Mouse (Mus musculus): ENCODE measurements at regions not wholly inside any gene's neighbourhood (a gene's known extent, or its start where the extent isn't known, plus 50 kb on each side); places are given as distances from the start of the nearest gene placed in this dataset.

- H3K4me1 ChIP-seq (ENCODE audit: insufficient read depth), result no peaks in the 10 kb centered on the region
- no peak overlapping the region for H3K27ac ChIP-seq (ENCODE audit: low read depth)
- no peak overlapping the region for H3K4me3 ChIP-seq (ENCODE audit: low read depth, low read length)
- no peak overlapping the region for H3K4me2 ChIP-seq
- no peaks in the 10 kb centered on the region for H3K9me3 ChIP-seq (ENCODE audit: low read depth, low read length)
- no peaks in the 10 kb centered on the region for H3K27me3 ChIP-seq (ENCODE audit: insufficient read depth, low read length)
- no peak for ATAC-seq (ENCODE audit: insufficient read depth)
- 4% methylated on average over 5 of the region's 5 CpGs for WGBS
- H3K9ac ChIP-seq, result no peak overlapping the region
- peak; percentile 70 for TF ChIP-seq CTCF (IDR thresholded peaks at IDR 0.05; ENCODE audit: low read depth)
- DNase-seq, result peak; percentile 64
- H3K36me3 ChIP-seq (ENCODE audit: insufficient read depth), result no peaks in the 10 kb centered on the region
These were observed 589.7 kb downstream of the Defb40 start for GRCm38 (mm10) chr8:18388353-18388752.

- WGBS, result 17% methylated on average over 3 of the region's 3 CpGs
- Histone ChIP-seq H3K4me1 (ENCODE audit: insufficient read depth) (no peaks in the 10 kb centered on the region), H3K9me3 (ENCODE audit: low read depth, low read length) (no peaks in the 10 kb centered on the region), H3K27me3 (ENCODE audit: insufficient read depth, low read length) (no peaks in the 10 kb centered on the region), H3K36me3 (ENCODE audit: insufficient read depth) (no peaks in the 10 kb centered on the region), H3K27ac (ENCODE audit: low read depth) (no peak overlapping the region), H3K4me3 (ENCODE audit: low read depth, low read length) (no peak overlapping the region), H3K9ac (no peak overlapping the region), H3K4me2 (no peak overlapping the region)
- DNase-seq (no peak), ATAC-seq (ENCODE audit: insufficient read depth) (no peak)
- no peak for TF ChIP-seq CTCF (IDR thresholded peaks at IDR 0.05; ENCODE audit: low read depth)
These were observed 596.4 kb downstream of the Defb40 start for GRCm38 (mm10) chr8:18381615-18382178.

GRCm38 (mm10) chr8:18348716-18349115, 629.3 kb downstream of the Defb40 start:
- Histone ChIP-seq H3K36me3 (ENCODE audit: insufficient read depth) (no peaks in the 10 kb centered on the region), H3K4me1 (ENCODE audit: insufficient read depth) (no peaks in the 10 kb centered on the region), H3K4me2 (no peak overlapping the region), H3K9ac (no peak overlapping the region), H3K9me3 (ENCODE audit: low read depth, low read length) (no peaks in the 10 kb centered on the region), H3K27me3 (ENCODE audit: insufficient read depth, low read length) (no peaks in the 10 kb centered on the region), H3K27ac (ENCODE audit: low read depth) (no peak overlapping the region), H3K4me3 (ENCODE audit: low read depth, low read length) (no peak overlapping the region)
- DNase-seq (no peak), ATAC-seq (ENCODE audit: insufficient read depth) (no peak)
- WGBS, result 76% methylated on average over 4 of the region's 4 CpGs
- TF ChIP-seq CTCF (IDR thresholded peaks at IDR 0.05; ENCODE audit: low read depth), result no peak

- Histone ChIP-seq H3K4me2 (no peak overlapping the region), H3K9me3 (ENCODE audit: low read depth, low read length) (no peaks in the 10 kb centered on the region), H3K36me3 (ENCODE audit: insufficient read depth) (no peaks in the 10 kb centered on the region), H3K9ac (no peak overlapping the region), H3K4me3 (ENCODE audit: low read depth, low read length) (no peak overlapping the region), H3K27me3 (ENCODE audit: insufficient read depth, low read length) (no peaks in the 10 kb centered on the region), H3K4me1 (ENCODE audit: insufficient read depth) (no peaks in the 10 kb centered on the region), H3K27ac (ENCODE audit: low read depth) (no peak overlapping the region)
- ATAC-seq (ENCODE audit: insufficient read depth) (no peak), DNase-seq (no peak)
- 50% methylated on average over 4 of the region's 4 CpGs for WGBS
- TF ChIP-seq CTCF (IDR thresholded peaks at IDR 0.05; ENCODE audit: low read depth), result no peak
These were observed 631.8 kb downstream of the Defb40 start for GRCm38 (mm10) chr8:18346248-18346647.

- WGBS, result 26% methylated on average over 6 of the region's 6 CpGs
- Histone ChIP-seq H3K9ac (no peak overlapping the region), H3K27me3 (ENCODE audit: insufficient read depth, low read length) (no peaks in the 10 kb centered on the region), H3K27ac (ENCODE audit: low read depth) (no peak overlapping the region), H3K4me1 (ENCODE audit: insufficient read depth) (no peaks in the 10 kb centered on the region), H3K4me3 (ENCODE audit: low read depth, low read length) (no peak overlapping the region), H3K9me3 (ENCODE audit: low read depth, low read length) (no peaks in the 10 kb centered on the region), H3K4me2 (no peak overlapping the region), H3K36me3 (ENCODE audit: insufficient read depth) (no peaks in the 10 kb centered on the region)
- DNase-seq (peak; percentile 78), ATAC-seq (ENCODE audit: insufficient read depth) (no peak)
- TF ChIP-seq CTCF (IDR thresholded peaks at IDR 0.05; ENCODE audit: low read depth), result peak; percentile 85
These were observed 632.7 kb downstream of the Defb40 start for GRCm38 (mm10) chr8:18345322-18345721.

GRCm38 (mm10) chr8:18344838-18345237, 633.2 kb downstream of the Defb40 start:
- no peak for TF ChIP-seq CTCF (IDR thresholded peaks at IDR 0.05; ENCODE audit: low read depth)
- Histone ChIP-seq H3K27me3 (ENCODE audit: insufficient read depth, low read length) (no peaks in the 10 kb centered on the region), H3K36me3 (ENCODE audit: insufficient read depth) (no peaks in the 10 kb centered on the region), H3K4me3 (ENCODE audit: low read depth, low read length) (no peak overlapping the region), H3K4me1 (ENCODE audit: insufficient read depth) (no peaks in the 10 kb centered on the region), H3K4me2 (no peak overlapping the region), H3K9me3 (ENCODE audit: low read depth, low read length) (no peaks in the 10 kb centered on the region), H3K27ac (ENCODE audit: low read depth) (no peak overlapping the region), H3K9ac (no peak overlapping the region)
- DNase-seq (no peak), ATAC-seq (ENCODE audit: insufficient read depth) (no peak)
- 70% methylated on average over 5 of the region's 5 CpGs for WGBS

- no peaks in the 10 kb centered on the region for H3K36me3 ChIP-seq (ENCODE audit: insufficient read depth)
- no peaks in the 10 kb centered on the region for H3K27me3 ChIP-seq (ENCODE audit: insufficient read depth, low read length)
- no peak overlapping the region for H3K4me3 ChIP-seq (ENCODE audit: low read depth, low read length)
- no peak overlapping the region for H3K27ac ChIP-seq (ENCODE audit: low read depth)
- ATAC-seq (ENCODE audit: insufficient read depth) (no peak), DNase-seq (no peak)
- no peak overlapping the region for H3K4me2 ChIP-seq
- 76% methylated on average over 1 of the region's 1 CpGs for WGBS
- no peak for TF ChIP-seq CTCF (IDR thresholded peaks at IDR 0.05; ENCODE audit: low read depth)
- H3K9ac ChIP-seq, result no peak overlapping the region
- H3K4me1 ChIP-seq (ENCODE audit: insufficient read depth), result no peaks in the 10 kb centered on the region
- H3K9me3 ChIP-seq (ENCODE audit: low read depth, low read length), result no peaks in the 10 kb centered on the region
These were observed 642.5 kb downstream of the Defb40 start for GRCm38 (mm10) chr8:18335576-18335975.

- Histone ChIP-seq H3K4me1 (ENCODE audit: insufficient read depth) (no peaks in the 10 kb centered on the region), H3K36me3 (ENCODE audit: insufficient read depth) (no peaks in the 10 kb centered on the region), H3K4me2 (no peak overlapping the region), H3K27ac (ENCODE audit: low read depth) (no peak overlapping the region), H3K27me3 (ENCODE audit: insufficient read depth, low read length) (no peaks in the 10 kb centered on the region), H3K4me3 (ENCODE audit: low read depth, low read length) (no peak overlapping the region), H3K9me3 (ENCODE audit: low read depth, low read length) (no peaks in the 10 kb centered on the region), H3K9ac (no peak overlapping the region)
- WGBS, result 56% methylated on average over 2 of the region's 2 CpGs
- ATAC-seq (ENCODE audit: insufficient read depth), result no peak
- peak; percentile 25 for DNase-seq
- no peak for TF ChIP-seq CTCF (IDR thresholded peaks at IDR 0.05; ENCODE audit: low read depth)
These were observed 649.5 kb downstream of the Defb40 start for GRCm38 (mm10) chr8:18328521-18328920.
